Mouse (Mus musculus) hindbrain, embryonic 15.5 days (tissue): ENCODE results near the gene Usp37. TPM values are rescaled to one million over a fixed set of nuclear protein-coding genes. Genes with fewer than 3 reads are reported as not detected.

Experiments used
- ATAC-seq: fragments of 200-750 bp; cut with Nextera tagmentation; 2 replicates; pipeline ENCODE4 v1.8.0; 2017; ENCODE audit warnings: low read depth, moderate number of reproducible peaks, moderate TSS enrichment; ENCODE audit not compliant: low FRiP score
- H3K27ac ChIP-seq: fragments of 300-500 bp; sonication (generic); replicated peaks from 2 replicates; pipeline ENCODE4 v1.5.1; 2015; ENCODE audit warnings: mild to moderate bottlenecking, inconsistent platforms
- H3K27me3 ChIP-seq: fragments of 300-500 bp; sonication (generic); 2 replicates; pipeline ENCODE4 v1.6.1; 2015; ENCODE audit warnings: control low read depth, inconsistent platforms
- H3K36me3 ChIP-seq: fragments of 300-500 bp; sonication (generic); 2 replicates; pipeline ENCODE4 v1.6.1; 2015; ENCODE audit warnings: control low read depth, inconsistent platforms
- H3K4me1 ChIP-seq: fragments of 300-500 bp; sonication (generic); replicated peaks from 2 replicates; pipeline ENCODE4 v1.6.1; 2015; ENCODE audit warnings: control low read depth, inconsistent platforms
- H3K4me2 ChIP-seq: fragments of 300-500 bp; sonication (generic); 2 replicates; pipeline ENCODE4 v1.6.1; 2015; ENCODE audit warnings: moderate library complexity, mild to moderate bottlenecking, inconsistent platforms
- H3K4me3 ChIP-seq: fragments of 300-500 bp; sonication (generic); 2 replicates; pipeline ENCODE4 v1.5.1; 2015; ENCODE audit warnings: mild to moderate bottlenecking, inconsistent platforms
- H3K9ac ChIP-seq: fragments of 300-500 bp; sonication (generic); 2 replicates; pipeline ENCODE4 v1.6.1; 2015; ENCODE audit warnings: inconsistent platforms
- H3K9me3 ChIP-seq: fragments of 300-500 bp; sonication (generic); 2 replicates; pipeline ENCODE4 v1.6.1; 2016; ENCODE audit warnings: control low read depth, inconsistent platforms
- WGBS: fragments of 180-500 bp; shearing (Covaris S2); methylation state at CpG from one replicate; pipeline ENCODE4 v1.1.7; 2015; 5-methylcytosine and 5-hydroxymethylcytosine counted together
- polyA plus RNA-seq: library from polyadenylated mRNA; unstranded; fragments of >200 nt; fragmentation: Nextera tagmentation; extraction: Ambion mirVana; gene quantifications from 2 replicates; pipeline ENCODE4 v1.2.1, GENCODE M21; 2015

Gene Usp37
- polyA plus RNA-seq, 1 experiment from 2014 or later = 25.1 TPM

DNA sequence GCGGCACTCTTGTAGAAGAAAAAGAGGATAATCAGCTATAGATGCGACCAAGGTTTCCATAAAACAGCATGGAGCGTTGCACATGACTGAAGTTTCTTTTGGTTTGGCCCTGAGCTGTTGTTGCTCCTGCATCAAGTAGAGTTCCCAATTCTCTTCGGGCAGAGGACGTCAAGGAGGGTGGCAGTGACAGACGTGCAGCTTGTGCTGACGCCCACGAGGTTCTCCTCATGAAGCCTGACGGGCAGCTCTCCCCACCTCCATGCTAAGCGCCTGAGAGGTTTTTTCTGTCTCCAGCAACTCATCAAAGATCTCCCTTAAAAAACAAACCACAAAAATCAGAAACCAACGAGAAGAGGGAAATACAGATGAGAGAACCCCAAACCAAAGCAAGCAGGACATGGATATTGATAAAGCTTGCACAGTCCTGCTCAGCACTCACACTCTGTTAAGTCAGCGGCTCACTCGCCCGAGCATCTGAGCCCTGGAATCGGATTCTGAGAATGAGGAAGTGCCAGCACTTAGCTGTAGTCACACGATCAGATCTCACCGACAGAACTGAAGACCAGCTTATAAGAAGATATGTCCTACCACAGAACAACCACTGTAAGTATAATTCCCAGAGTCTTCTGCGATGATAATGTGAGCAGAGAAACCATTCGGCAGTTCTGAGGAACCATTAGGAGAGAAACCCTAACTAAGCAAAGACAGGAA lies 104.8 kb downstream of the Usp37 start:
- peaks cover 45% of the 10 kb centered on the region for H3K36me3 ChIP-seq
- H3K4me2 ChIP-seq = no peak overlapping the region
- H3K27ac ChIP-seq = no peak overlapping the region
- no peak overlapping the region for H3K4me3 ChIP-seq
- ATAC-seq = no peak
- H3K4me1 ChIP-seq = no peaks in the 10 kb centered on the region
- H3K9ac ChIP-seq = no peak overlapping the region
- no peaks in the 10 kb centered on the region for H3K9me3 ChIP-seq
- H3K27me3 ChIP-seq = no peaks in the 10 kb centered on the region
- 89% methylated on average over 19 of the region's 19 CpGs for WGBS

DNA sequence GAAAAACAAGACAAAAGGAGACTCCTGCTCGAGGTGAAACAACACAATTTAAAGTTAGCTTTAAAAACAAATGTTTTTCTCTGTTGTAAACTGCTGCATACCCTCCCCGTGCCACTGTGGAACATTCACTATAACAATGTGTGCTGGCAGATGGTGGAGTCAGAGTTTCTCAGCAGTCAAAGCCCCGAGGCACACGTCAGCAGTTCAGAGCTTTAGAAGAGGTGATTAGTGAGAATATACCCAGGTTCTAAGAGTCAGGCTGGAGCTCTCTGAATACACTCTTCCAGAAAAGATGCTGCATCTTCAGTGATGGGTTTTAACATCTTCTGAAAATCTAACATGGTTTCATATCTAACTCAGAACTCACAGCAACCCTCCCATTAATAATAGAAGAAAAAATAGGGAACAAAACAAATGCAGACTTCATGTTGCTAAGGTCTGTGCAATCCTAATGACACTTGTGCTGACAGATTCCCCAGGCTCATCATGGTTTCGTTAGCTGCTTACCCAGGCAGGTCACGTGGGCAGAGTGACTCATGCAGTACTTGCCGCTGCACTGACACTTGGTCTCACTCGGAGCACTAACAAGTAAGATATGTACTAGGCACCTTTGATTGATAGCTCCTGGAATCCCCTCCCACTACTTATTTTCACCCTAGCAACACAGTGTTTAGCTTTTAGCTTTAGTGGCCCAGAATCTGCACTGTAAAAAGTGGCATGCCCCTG lies 106.2 kb downstream of the Usp37 start:
- H3K27me3 ChIP-seq = no peaks in the 10 kb centered on the region
- no peak overlapping the region for H3K4me3 ChIP-seq
- ATAC-seq = no peak
- no peaks in the 10 kb centered on the region for H3K9me3 ChIP-seq
- H3K36me3 ChIP-seq = peaks cover 43% of the 10 kb centered on the region
- no peak overlapping the region for H3K27ac ChIP-seq
- no peak overlapping the region for H3K9ac ChIP-seq
- H3K4me2 ChIP-seq = no peak overlapping the region
- WGBS = 60% methylated on average over 8 of the region's 8 CpGs
- no peaks in the 10 kb centered on the region for H3K4me1 ChIP-seq

DNA sequence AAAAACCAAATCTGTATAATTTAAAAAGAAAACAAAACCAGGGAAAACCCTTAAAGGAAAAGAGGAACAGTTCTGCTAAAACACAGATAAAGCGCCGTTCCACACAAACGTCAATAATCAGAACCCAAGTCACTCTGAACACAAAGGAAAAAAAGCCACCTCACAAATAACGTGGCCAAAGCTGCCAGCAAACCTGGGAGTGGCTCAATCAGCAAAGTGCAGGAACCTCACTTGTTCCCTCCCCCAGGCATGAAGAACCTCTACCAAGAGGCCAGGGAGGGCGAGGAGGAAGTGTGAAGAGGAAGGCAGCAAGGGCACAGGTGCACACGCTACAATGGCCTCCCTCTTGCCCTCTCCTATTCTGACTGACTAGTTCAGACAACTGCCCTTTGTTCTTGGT lies 108.5 kb downstream of the Usp37 start:
- H3K4me3 ChIP-seq = no peak overlapping the region
- H3K4me1 ChIP-seq = no peaks in the 10 kb centered on the region
- ATAC-seq = no peak
- H3K9me3 ChIP-seq = no peaks in the 10 kb centered on the region
- 90% methylated on average over 6 of the region's 6 CpGs for WGBS
- no peaks in the 10 kb centered on the region for H3K27me3 ChIP-seq
- no peak overlapping the region for H3K4me2 ChIP-seq
- no peak overlapping the region for H3K27ac ChIP-seq
- H3K9ac ChIP-seq = no peak overlapping the region
- H3K36me3 ChIP-seq = peaks cover 32% of the 10 kb centered on the region

DNA sequence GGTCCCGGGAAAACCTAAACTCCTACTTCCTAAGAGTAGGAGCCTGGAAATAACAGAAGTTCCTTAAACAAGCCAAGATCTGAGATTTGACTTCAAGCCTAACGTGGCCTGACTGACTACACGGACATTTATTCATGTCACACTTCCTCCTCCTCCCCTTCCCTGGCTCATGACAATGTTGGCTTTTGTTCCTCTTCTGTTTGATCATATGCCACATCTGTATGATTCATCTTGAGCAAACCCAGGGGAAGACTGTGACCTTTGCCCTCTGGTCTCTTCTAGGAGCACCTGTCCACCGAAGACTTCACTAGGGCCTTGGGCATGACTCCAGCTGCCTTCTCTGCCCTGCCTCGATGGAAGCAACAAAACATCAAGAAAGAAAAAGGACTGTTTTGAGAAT lies 109.5 kb downstream of the Usp37 start:
- Histone ChIP-seq H3K4me2 (no peak overlapping the region), H3K9ac (no peak overlapping the region), H3K4me3 (no peak overlapping the region), H3K36me3 (peaks cover 25% of the 10 kb centered on the region), H3K4me1 (no peaks in the 10 kb centered on the region), H3K27ac (no peak overlapping the region), H3K9me3 (no peaks in the 10 kb centered on the region), H3K27me3 (no peaks in the 10 kb centered on the region)
- ATAC-seq = no peak
- 72% methylated on average over 5 of the region's 5 CpGs for WGBS

DNA sequence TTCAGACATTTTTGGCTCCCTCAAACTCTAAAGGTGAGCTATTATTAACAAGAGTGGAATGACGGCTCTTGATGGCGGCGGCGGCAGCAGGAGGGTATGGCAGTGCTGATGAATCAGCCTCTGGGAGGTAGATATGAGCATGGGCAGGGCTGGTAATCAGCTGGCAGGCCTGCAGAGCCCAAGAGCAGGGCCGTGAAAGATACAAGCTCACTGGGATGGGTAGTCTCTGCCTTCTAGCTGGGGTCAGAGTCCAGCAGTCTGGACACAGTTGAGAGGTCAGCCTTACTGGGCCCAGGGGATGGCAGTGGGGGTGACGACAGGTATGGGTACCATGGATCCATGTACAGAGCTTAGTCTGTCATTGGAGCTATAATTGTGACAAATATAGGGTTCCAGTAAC lies 110.9 kb downstream of the Usp37 start:
- Histone ChIP-seq H3K9ac (no peak overlapping the region), H3K27me3 (no peaks in the 10 kb centered on the region), H3K9me3 (no peaks in the 10 kb centered on the region), H3K36me3 (peaks cover 13% of the 10 kb centered on the region; the same call in 1 of the 2 replicates), H3K27ac (no peak overlapping the region), H3K4me1 (no peaks in the 10 kb centered on the region), H3K4me2 (no peak overlapping the region), H3K4me3 (no peak overlapping the region)
- ATAC-seq = no peak
- 88% methylated on average over 6 of the region's 6 CpGs for WGBS

DNA sequence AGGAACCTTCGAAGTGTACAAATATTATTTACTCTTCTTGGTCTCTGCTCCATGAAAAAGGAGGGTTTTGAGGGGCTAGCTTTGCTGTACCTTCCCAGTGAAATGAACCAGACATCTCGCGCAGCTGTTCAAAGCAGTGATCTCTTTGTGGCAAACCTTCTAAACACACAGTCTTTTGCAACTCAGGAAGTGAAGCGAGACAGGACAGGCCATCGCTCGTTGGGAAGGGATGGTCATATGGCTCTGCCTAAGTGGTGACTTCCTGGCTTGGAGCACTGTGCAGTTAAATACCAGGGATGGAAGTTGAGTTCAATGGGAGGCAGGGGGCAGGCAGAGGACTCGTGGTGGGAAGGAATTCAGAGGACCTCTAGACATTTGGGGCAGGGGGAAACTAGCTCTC lies 118.2 kb downstream of the Usp37 start:
- WGBS = 80% methylated on average over 7 of the region's 7 CpGs
- Histone ChIP-seq H3K9ac (no peak overlapping the region), H3K4me3 (no peak overlapping the region), H3K27me3 (no peaks in the 10 kb centered on the region), H3K36me3 (no peaks in the 10 kb centered on the region), H3K4me1 (no peaks in the 10 kb centered on the region), H3K4me2 (no peak overlapping the region), H3K27ac (no peak overlapping the region), H3K9me3 (no peaks in the 10 kb centered on the region)
- no peak for ATAC-seq

DNA sequence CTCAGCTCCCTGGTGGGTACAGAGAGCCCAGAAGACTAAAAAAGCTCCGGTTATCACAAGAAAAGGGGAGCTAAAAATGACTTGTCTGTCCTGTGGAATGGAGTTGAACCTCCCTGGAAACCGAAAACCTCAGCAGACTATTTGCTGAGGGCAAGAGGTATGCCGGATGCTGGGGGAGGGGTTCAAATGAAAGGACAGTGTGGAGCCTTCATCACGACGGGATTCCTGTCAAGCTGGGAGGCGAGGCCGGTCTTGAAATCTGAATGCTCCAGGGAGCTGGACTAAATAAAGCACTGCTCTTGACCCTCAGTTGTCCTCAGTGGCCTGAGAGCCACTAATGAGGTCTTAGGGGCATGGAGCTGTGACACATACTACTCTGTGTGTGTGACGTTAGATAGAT lies 120.9 kb downstream of the Usp37 start:
- H3K9ac ChIP-seq = no peak overlapping the region
- no peaks in the 10 kb centered on the region for H3K9me3 ChIP-seq
- H3K4me3 ChIP-seq = no peak overlapping the region
- H3K4me1 ChIP-seq = no peaks in the 10 kb centered on the region
- no peaks in the 10 kb centered on the region for H3K36me3 ChIP-seq
- H3K27ac ChIP-seq = no peak overlapping the region
- H3K27me3 ChIP-seq = no peaks in the 10 kb centered on the region
- no peak for ATAC-seq
- WGBS = 32% methylated on average over 8 of the region's 8 CpGs
- H3K4me2 ChIP-seq = no peak overlapping the region

DNA sequence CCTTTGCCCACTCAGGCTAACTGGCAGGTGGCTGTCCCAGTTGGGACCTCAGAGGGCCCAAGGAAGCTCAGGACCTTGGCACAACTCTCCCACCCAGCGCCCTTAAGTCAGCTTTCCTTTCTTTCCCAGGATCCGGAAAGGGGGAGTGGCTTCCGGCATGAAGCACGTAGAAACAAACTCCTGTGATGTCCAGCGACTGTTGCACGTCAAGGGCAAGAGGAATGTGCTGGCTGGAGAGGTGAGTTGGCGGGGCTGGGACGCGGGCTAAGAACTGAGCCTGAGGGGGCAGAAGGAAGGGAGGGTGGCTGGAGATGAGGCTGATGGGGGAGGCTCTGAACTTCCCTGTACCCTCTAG lies 124.7 kb downstream of the Usp37 start:
- H3K4me1 ChIP-seq = no peaks in the 10 kb centered on the region
- no peak overlapping the region for H3K4me3 ChIP-seq
- no peaks in the 10 kb centered on the region for H3K27me3 ChIP-seq
- no peak overlapping the region for H3K27ac ChIP-seq
- no peaks in the 10 kb centered on the region for H3K9me3 ChIP-seq
- H3K9ac ChIP-seq = no peak overlapping the region
- no peak overlapping the region for H3K4me2 ChIP-seq
- H3K36me3 ChIP-seq = no peaks in the 10 kb centered on the region
- 73% methylated on average over 9 of the region's 9 CpGs for WGBS
- ATAC-seq = no peak

DNA sequence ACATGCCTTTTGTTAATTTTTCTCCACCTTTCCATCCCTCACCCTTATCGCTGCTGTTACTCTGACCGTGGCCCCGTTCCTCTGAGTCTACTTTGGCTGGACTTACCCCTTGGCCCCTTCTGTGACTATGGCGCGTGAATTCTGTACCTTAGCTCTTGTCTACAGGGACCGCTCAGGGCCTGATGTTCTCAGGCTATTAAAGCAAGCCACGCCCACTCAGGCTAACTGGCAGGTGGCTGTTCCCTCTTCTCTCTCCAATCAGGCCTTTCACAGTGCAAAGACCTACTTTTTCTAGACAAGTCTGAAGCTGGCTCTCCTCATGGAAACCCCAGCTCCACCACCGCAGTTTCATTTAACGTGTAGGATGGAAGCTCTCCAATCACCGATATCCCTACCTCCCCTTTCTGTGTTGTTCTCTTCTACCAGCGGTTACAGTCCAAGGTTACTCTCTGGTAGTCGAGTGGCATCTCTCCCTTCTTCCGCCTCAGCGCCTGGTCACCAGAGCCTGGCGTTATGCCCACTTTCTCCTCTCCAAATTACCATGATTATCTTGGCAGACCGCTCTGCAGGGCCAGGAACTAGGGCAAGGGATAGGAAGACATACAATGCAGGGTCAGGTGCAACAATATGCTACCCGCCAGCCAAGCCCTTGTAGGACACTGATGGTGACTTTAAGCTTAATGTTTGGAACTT lies 125.2 kb downstream of the Usp37 start:
- Histone ChIP-seq H3K4me3 (no peak overlapping the region), H3K27ac (no peak overlapping the region), H3K4me2 (no peak overlapping the region), H3K4me1 (no peaks in the 10 kb centered on the region), H3K36me3 (no peaks in the 10 kb centered on the region), H3K9ac (no peak overlapping the region), H3K27me3 (no peaks in the 10 kb centered on the region), H3K9me3 (no peaks in the 10 kb centered on the region)
- ATAC-seq = no peak
- WGBS = 77% methylated on average over 17 of the region's 17 CpGs

DNA sequence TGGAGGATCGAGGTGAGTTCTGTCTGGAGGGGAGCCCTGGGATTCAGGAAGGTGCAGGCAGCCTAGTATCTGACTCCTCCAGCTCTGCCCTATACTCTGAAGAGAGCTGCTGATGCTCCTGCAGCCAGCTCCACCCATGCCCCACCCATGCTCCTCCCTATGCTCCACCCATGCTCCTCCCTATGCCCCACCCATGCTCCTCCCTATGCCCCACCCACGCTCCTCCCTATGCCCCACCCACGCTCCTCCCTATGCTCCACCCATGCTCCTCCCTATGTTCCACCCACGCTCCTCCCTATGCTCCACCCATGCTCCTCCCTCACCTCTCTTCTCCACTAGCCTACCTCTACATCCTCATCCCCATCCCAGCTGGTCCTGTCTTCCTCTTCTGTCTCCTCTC lies 128.9 kb downstream of the Usp37 start:
- ATAC-seq = no peak
- Histone ChIP-seq H3K9ac (no peak overlapping the region), H3K4me2 (no peak overlapping the region), H3K4me1 (no peaks in the 10 kb centered on the region), H3K9me3 (no peaks in the 10 kb centered on the region), H3K27ac (no peak overlapping the region), H3K4me3 (no peak overlapping the region), H3K27me3 (no peaks in the 10 kb centered on the region), H3K36me3 (no peaks in the 10 kb centered on the region)
- WGBS = 50% methylated on average over 4 of the region's 4 CpGs

DNA sequence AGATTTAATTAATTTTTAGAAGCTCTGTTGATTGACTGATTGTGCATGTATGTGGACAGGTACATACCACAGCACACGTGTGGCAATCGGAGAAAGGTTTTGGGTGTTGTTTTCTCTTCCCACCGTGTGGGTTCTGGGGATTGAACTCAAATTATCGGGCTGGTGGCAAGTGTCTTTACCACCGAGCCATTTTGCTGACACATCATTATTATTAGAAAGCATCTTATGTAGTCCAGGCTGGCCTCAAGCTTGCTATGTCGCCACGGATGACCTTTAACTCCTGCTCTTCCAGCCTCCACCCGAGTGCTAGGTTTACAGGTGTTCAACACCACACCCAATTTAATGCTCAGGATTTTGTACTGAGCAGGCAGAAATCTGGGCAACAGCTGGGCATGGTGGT lies 131.4 kb downstream of the Usp37 start:
- ATAC-seq = no peak
- H3K4me3 ChIP-seq = no peak overlapping the region
- 84% methylated on average over 8 of the region's 8 CpGs for WGBS

DNA sequence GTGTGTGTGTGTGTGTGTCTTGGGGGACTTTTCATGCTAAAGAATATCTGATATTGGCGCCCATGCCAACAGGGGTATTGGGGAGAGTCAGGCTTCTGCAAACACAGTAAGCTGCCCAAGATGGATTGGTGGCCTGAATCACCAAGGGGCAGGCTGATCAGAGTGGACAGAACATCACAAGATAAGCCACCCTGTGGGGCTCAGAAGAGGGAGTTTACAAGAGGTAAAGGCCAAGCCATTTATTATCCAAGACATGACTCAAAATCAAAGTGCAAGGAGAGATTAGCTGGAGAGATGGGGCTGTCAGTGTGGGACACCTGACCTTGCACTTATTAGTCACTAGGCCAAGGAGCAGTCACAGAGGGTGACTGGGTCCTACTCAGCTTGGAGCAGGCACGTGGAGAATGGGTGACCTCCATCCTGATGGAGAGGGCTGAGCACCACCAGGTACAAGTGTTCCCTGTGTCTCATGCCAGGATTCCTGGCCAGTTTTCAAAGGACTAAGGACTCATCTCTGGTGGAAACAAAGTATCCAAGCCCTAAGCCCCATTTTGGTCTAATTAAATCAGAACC lies 132.2 kb downstream of the Usp37 start:
- Histone ChIP-seq H3K4me1 (no peaks in the 10 kb centered on the region), H3K27me3 (no peaks in the 10 kb centered on the region), H3K9ac (no peak overlapping the region), H3K27ac (no peak overlapping the region), H3K36me3 (no peaks in the 10 kb centered on the region), H3K4me2 (no peak overlapping the region), H3K9me3 (no peaks in the 10 kb centered on the region), H3K4me3 (no peak overlapping the region)
- WGBS = 50% methylated on average over 2 of the region's 2 CpGs
- ATAC-seq = no peak

More for the DNA sequence above, 131.4 kb downstream of the Usp37 start:
- H3K36me3 ChIP-seq = no peaks in the 10 kb centered on the region
- H3K27ac ChIP-seq = no peak overlapping the region
- H3K4me1 ChIP-seq = no peaks in the 10 kb centered on the region
- H3K4me2 ChIP-seq = no peak overlapping the region
- no peaks in the 10 kb centered on the region for H3K9me3 ChIP-seq
- H3K27me3 ChIP-seq = no peaks in the 10 kb centered on the region
- no peak overlapping the region for H3K9ac ChIP-seq
